Mouse (Mus musculus) kidney, postnatal 0 days (tissue): Measurements from ENCODE around the gene Suclg2. TPM values are rescaled to one million over a fixed set of nuclear protein-coding genes. Genes with fewer than 3 reads are reported as not detected.

Source experiments
- ATAC-seq: fragments of 200-750 bp; cut with Nextera tagmentation; replicated peaks from 2 replicates; pipeline ENCODE4 v1.8.0; 2017; ENCODE audit warnings: low read depth, moderate number of reproducible peaks, moderate TSS enrichment, moderate library complexity; ENCODE audit not compliant: low FRiP score
- DNase-seq: peaks from one replicate; pipeline ENCODE4 v3.0.0-alpha.2; 2016; ENCODE audit warnings: low spot score
- H3K27ac ChIP-seq: fragments of 300-500 bp; sonication (generic); 2 replicates; pipeline ENCODE4 v1.5.1; 2014; ENCODE audit warnings: mild to moderate bottlenecking
- H3K27me3 ChIP-seq: fragments of 300-500 bp; sonication (generic); 2 replicates; pipeline ENCODE4 v1.6.1; 2014; ENCODE audit warnings: low read length, mixed read lengths; ENCODE audit not compliant: insufficient read depth
- H3K36me3 ChIP-seq: fragments of 300-500 bp; sonication (generic); 2 replicates; pipeline ENCODE4 v1.6.1; 2014; ENCODE audit warnings: low read length, mixed read lengths; ENCODE audit not compliant: insufficient read depth
- H3K4me1 ChIP-seq: fragments of 300-500 bp; sonication (generic); replicated peaks from 2 replicates; pipeline ENCODE4 v1.6.1; 2014; ENCODE audit warnings: antibody characterized with exemption, low read length, mixed read lengths; ENCODE audit not compliant: insufficient read depth
- H3K4me2 ChIP-seq: fragments of 300-500 bp; sonication (generic); 2 replicates; pipeline ENCODE4 v1.6.1; 2014; ENCODE audit warnings: mild to moderate bottlenecking, low read length, moderate library complexity, mixed read lengths
- H3K4me3 ChIP-seq: fragments of 300-500 bp; sonication (generic); replicated peaks from 2 replicates; pipeline ENCODE4 v1.5.1; 2014; ENCODE audit warnings: low read depth, low read length
- H3K9ac ChIP-seq: fragments of 300-500 bp; sonication (generic); 2 replicates; pipeline ENCODE4 v1.6.1; 2014; ENCODE audit warnings: low read depth, low read length
- H3K9me3 ChIP-seq: fragments of 300-500 bp; sonication (generic); replicated peaks from 2 replicates; pipeline ENCODE4 v1.6.1; 2016; ENCODE audit warnings: low read length, inconsistent platforms, mixed read lengths
- CTCF ChIP-seq: IDR thresholded peaks from 2 replicates; pipeline ENCODE4 v1.5.1; 2016; ENCODE audit warnings: antibody characterized with exemption, low read depth, mild to moderate bottlenecking, moderate library complexity
- WGBS: fragments of 180-500 bp; shearing (Covaris S2); extraction: QIAGEN DNeasy Blood & Tissue Kit; methylation state at CpG from one replicate; pipeline ENCODE4 v1.1.7; 2014; 5-methylcytosine and 5-hydroxymethylcytosine counted together
- polyA plus RNA-seq: library from polyadenylated mRNA; unstranded; fragments of >200 nt; fragmentation: Nextera tagmentation; extraction: Ambion mirVana; gene quantifications from 2 replicates; pipeline ENCODE4 v1.2.1, GENCODE M21; 2015

Gene Suclg2
- polyA plus RNA-seq, 1 experiment from 2014 or later = 143 TPM

DNA sequence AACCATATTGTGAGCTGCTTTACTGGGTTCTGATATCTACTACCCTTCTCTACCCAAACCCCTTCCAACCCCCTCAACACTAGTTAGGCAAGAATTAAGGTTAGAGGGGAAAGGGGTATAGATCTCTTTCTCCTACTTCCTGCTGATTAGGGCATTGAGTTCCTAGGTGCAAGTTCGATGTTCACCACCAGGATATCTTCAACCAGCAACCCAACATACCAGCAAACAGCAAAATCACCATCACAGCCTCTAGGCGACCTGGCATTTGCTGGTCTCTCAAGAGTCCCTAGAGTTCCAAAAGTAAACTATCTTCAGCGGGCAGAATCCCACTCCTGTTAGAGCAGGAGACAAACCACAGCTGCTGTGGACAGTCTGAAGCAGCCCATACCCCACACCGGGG lies 33.4 kb downstream of the Suclg2 start:
- peaks cover under 1% of the 10 kb centered on the region; the same call in 1 of the 2 replicates for H3K4me1 ChIP-seq
- TF ChIP-seq CTCF = no peak
- H3K4me2 ChIP-seq = no peak overlapping the region

DNA sequence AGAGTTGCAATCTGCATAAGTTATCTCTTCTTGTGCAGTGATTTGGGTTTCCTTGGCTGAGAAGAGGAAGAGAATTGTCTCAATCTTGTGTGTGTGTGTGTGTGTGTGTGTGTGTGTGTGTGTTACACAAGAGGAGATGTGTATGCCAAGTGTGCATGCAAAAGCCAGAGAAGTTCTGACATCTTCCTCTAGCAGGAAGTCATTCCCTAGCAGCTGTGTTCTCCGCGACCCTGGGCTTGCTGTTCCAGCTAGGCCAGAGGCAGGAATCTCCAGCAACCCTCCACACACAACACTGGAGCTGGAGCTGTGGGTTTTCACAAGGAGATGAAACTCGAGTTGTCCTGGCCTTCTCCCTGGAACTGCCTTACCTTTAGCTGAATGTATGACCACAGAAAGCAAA lies 38.9 kb downstream of the Suclg2 start:
- Histone ChIP-seq H3K4me3 (no peak overlapping the region), H3K27ac (no peak overlapping the region; the same call in 1 of the 2 replicates), H3K4me2 (no peak overlapping the region), H3K4me1 (peaks cover 8% of the 10 kb centered on the region; the same call in 1 of the 2 replicates), H3K9ac (no peak overlapping the region), H3K36me3 (no peaks in the 10 kb centered on the region), H3K9me3 (no peaks in the 10 kb centered on the region), H3K27me3 (no peaks in the 10 kb centered on the region)
- no peak for ATAC-seq
- WGBS = 48% methylated on average over 3 of the region's 3 CpGs
- no peak for TF ChIP-seq CTCF
- no peak for DNase-seq

More for the DNA sequence above, 33.4 kb downstream of the Suclg2 start:
- H3K27me3 ChIP-seq = no peaks in the 10 kb centered on the region
- H3K4me3 ChIP-seq = no peak overlapping the region
- WGBS = 53% methylated on average over 4 of the region's 4 CpGs
- no peak overlapping the region for H3K27ac ChIP-seq
- H3K9me3 ChIP-seq = no peaks in the 10 kb centered on the region
- no peak overlapping the region for H3K9ac ChIP-seq
- no peak for ATAC-seq
- DNase-seq = no peak
- no peaks in the 10 kb centered on the region for H3K36me3 ChIP-seq

DNA sequence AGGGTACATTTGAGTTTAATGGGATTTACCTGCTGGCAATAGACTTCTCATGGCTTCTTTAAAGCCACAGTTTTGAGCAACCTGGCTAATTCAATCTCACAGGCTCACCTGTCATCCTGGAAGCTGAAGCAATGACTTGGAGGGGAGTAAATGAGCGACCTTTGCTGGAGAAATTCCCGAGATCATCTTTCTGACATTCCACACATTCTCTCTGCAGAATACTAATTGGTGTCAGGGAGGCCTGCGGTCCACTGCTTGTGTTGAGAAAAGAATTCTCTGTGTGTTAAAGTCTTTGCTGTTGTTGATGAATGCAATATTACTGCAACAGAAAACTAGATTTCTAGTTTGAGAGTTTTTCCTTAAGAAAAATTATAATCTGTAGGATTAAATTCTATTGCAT lies 39.3 kb downstream of the Suclg2 start:
- Histone ChIP-seq H3K4me1 (peaks cover 8% of the 10 kb centered on the region; the same call in 1 of the 2 replicates), H3K36me3 (no peaks in the 10 kb centered on the region), H3K9ac (no peak overlapping the region), H3K27me3 (no peaks in the 10 kb centered on the region), H3K27ac (no peak overlapping the region), H3K9me3 (no peaks in the 10 kb centered on the region), H3K4me3 (no peak overlapping the region), H3K4me2 (no peak overlapping the region)
- DNase-seq (no peak), ATAC-seq (no peak)
- no peak for TF ChIP-seq CTCF
- WGBS = 36% methylated on average over 3 of the region's 3 CpGs

DNA sequence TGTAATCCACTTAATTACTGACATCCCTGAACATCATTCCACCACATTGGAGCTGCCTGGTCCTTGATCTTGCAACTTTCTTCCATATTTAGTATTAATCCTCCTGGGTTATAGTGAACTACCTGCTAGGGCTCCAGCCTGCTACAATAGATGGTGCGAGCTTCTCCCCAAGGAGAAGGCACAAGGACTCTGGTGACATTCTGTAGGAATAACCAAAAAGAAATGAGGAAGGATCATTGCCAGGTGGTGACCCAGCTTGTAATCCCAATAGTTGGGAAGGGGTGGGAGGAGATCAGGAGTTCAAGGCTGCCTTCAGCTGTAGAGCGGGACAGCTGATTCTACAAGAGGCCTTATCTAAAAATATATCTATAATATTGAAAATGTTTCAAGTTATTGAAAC lies 41.6 kb downstream of the Suclg2 start:
- no peak overlapping the region for H3K27ac ChIP-seq
- H3K9ac ChIP-seq = no peak overlapping the region
- H3K36me3 ChIP-seq = no peaks in the 10 kb centered on the region
- no peaks in the 10 kb centered on the region for H3K9me3 ChIP-seq
- no peak for DNase-seq
- no peak for TF ChIP-seq CTCF
- WGBS = 98% methylated on average over 2 of the region's 2 CpGs
- no peak overlapping the region for H3K4me3 ChIP-seq
- peaks cover 8% of the 10 kb centered on the region; the same call in 1 of the 2 replicates for H3K4me1 ChIP-seq
- no peak overlapping the region for H3K4me2 ChIP-seq
- no peaks in the 10 kb centered on the region for H3K27me3 ChIP-seq
- no peak for ATAC-seq

DNA sequence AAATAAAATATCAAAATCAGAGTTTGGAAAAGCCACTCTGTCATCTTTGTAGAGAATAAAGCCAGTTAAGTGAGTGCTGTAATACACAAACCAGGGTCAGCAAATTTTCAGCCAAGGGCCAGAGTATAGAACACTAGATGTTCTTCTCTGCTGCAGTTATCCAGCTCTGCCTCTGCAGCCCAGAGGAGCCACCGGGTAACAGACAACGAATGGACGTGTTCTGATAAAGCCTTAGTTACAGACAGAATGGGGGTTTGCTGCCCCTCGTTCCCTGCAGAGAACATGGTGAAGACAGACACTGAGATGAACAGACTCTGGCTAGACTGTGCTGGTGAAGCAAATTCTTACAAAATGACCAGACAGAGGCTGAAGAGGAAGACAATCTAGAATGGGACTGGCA lies 42.2 kb downstream of the Suclg2 start:
- WGBS = 79% methylated on average over 4 of the region's 4 CpGs
- no peak for TF ChIP-seq CTCF
- ATAC-seq = no peak
- DNase-seq = no peak
- peaks cover 8% of the 10 kb centered on the region; the same call in 1 of the 2 replicates for H3K4me1 ChIP-seq
- H3K27me3 ChIP-seq = no peaks in the 10 kb centered on the region
- H3K4me2 ChIP-seq = no peak overlapping the region
- H3K9ac ChIP-seq = no peak overlapping the region
- no peaks in the 10 kb centered on the region for H3K9me3 ChIP-seq
- no peaks in the 10 kb centered on the region for H3K36me3 ChIP-seq
- H3K4me3 ChIP-seq = no peak overlapping the region
- H3K27ac ChIP-seq = no peak overlapping the region

DNA sequence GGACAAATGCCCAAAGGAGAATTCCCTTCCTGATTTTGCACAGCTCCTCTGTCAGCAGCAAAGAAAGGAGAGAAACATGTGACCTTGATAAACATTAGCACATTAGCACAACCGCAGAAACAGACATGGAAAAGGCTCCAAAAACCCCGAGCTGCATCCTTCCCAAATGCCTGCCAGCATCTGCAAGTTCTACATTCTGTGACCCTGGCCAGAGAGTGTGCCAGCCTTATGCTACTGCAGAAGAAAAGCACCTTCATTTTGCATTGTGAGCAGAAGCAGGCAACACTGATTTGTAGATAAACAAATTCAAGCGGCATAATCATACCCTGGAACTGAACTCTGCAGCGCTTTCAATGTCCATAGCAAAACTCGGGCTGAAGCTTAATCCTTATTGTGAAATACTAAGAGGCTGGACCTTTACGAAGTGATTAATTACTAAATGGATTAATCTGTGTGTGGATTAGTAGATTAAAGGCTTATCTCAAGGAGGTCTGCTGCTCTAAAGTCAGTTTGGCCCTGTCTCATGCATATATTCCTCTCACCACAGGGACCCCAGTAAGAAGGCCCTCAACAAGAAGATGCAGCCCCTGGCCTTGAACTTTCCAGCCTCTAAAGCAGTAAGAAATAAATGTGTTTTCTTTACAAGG lies 43.4 kb downstream of the Suclg2 start:
- ATAC-seq (no peak), DNase-seq (no peak)
- H3K9ac ChIP-seq = no peak overlapping the region
- H3K4me1 ChIP-seq = peaks cover 6% of the 10 kb centered on the region; the same call in 1 of the 2 replicates
- H3K9me3 ChIP-seq = no peaks in the 10 kb centered on the region
- WGBS = 55% methylated on average over 6 of the region's 6 CpGs
- H3K4me3 ChIP-seq = no peak overlapping the region
- H3K36me3 ChIP-seq = no peaks in the 10 kb centered on the region
- H3K4me2 ChIP-seq = no peak overlapping the region
- no peak for TF ChIP-seq CTCF
- H3K27ac ChIP-seq = no peak overlapping the region
- no peaks in the 10 kb centered on the region for H3K27me3 ChIP-seq
